Mouse (Mus musculus) G1E (cell line): Measurements from ENCODE around the gene Prrg2. TPM values are rescaled to one million over a fixed set of nuclear protein-coding genes. Genes with fewer than 3 reads are reported as not detected.

Source experiments
- ATAC-seq: 2 replicates; pipeline ENCODE4 v1.8.0; 2016; ENCODE audit warnings: mild to moderate bottlenecking; ENCODE audit not compliant: insufficient number of reproducible peaks, poor library complexity, low FRiP score, severe bottlenecking; ENCODE audit errors: extremely low read depth
- DNase-seq: peaks from one replicate; pipeline ENCODE4 v3.0.0; 2012; ENCODE audit warnings: low spot score
- H3K27me3 ChIP-seq: 2 replicates; pipeline ENCODE4 v1.6.1; 2012; ENCODE audit warnings: mild to moderate bottlenecking, low read length, inconsistent platforms; ENCODE audit not compliant: insufficient read depth
- H3K36me3 ChIP-seq: replicated peaks from 2 replicates; pipeline ENCODE3; 2012; ENCODE audit warnings: mild to moderate bottlenecking, inconsistent platforms
- H3K4me1 ChIP-seq: 2 replicates; pipeline ENCODE4 v1.6.1; 2012; ENCODE audit warnings: low read depth, low read length, inconsistent platforms, mixed read lengths; ENCODE audit not compliant: insufficient read depth
- H3K4me3 ChIP-seq: 2 replicates; pipeline ENCODE4 v1.5.1; 2012; ENCODE audit warnings: low read depth, mild to moderate bottlenecking, inconsistent platforms, low read length, moderate library complexity, mixed read lengths
- H3K9me3 ChIP-seq: replicated peaks from 2 replicates; pipeline ENCODE4 v1.6.1; 2012; ENCODE audit warnings: inconsistent platforms
- CTCF ChIP-seq: IDR thresholded peaks from 2 replicates; pipeline ENCODE4 v1.5.1; 2012; ENCODE audit warnings: low read depth, low read length, inconsistent platforms, mixed read lengths
- GATA1 ChIP-seq: IDR thresholded peaks from 2 replicates; pipeline ENCODE4 v1.6.1; 2012; ENCODE audit warnings: borderline replicate concordance, low read length, inconsistent platforms, mixed read lengths
- GATA2 ChIP-seq: IDR thresholded peaks from 2 replicates; pipeline ENCODE4 v1.6.1; 2012; ENCODE audit warnings: low read depth, low read length, inconsistent platforms, borderline replicate concordance
- POLR2AphosphoS5 ChIP-seq: IDR thresholded peaks from 2 replicates; pipeline ENCODE4 v1.6.1; 2012; ENCODE audit warnings: low read depth, low read length, inconsistent platforms; ENCODE audit not compliant: insufficient replicate concordance
- TAL1 ChIP-seq: conservative IDR thresholded peaks from 2 replicates; pipeline ENCODE4 v1.6.1; 2012; ENCODE audit warnings: low read depth, low read length, inconsistent platforms, mixed read lengths
- polyA plus RNA-seq: library from polyadenylated mRNA; stranded (reverse); fragments of >175 nt; gene quantifications from 2 replicates; pipeline ENCODE4 v1.2.3, GENCODE M21; 2012
- total RNA-seq, 2 experiments: library from RNA; stranded (forward) in 1 of 2; stranded (reverse) in 1 of 2; fragments of 200-1000 nt in 1 of 2; fragments of >200 nt in 1 of 2; fragmentation: Nextera tagmentation in 1 of 2; gene quantifications; 2 replicates each; pipeline ENCODE4 v1.2.3; 2014 to 2017

Prrg2 gene
- total and polyA plus RNA-seq, 3 experiments = 9.5 to 34.7 (median 17.8) TPM

GRCm38 (mm10) chr7:45048923-45049657 lies 13.4 kb downstream of the Prrg2 start:
- DNase-seq = no peak
- Histone ChIP-seq H3K4me3 (no peak overlapping the region), H3K9me3 (no peaks in the 10 kb centered on the region), H3K36me3 (peaks cover 76% of the 10 kb centered on the region), H3K4me1 (peaks cover 53% of the 10 kb centered on the region), H3K27me3 (no peaks in the 10 kb centered on the region)
- TF ChIP-seq GATA1 (no peak), CTCF (no peak), TAL1 (no peak), GATA2 (no peak), POLR2AphosphoS5 (no peak)
- ATAC-seq = no peak

GRCm38 (mm10) chr7:45048001-45048890 lies 14.2 kb downstream of the Prrg2 start:
- peaks cover 48% of the 10 kb centered on the region for H3K4me1 ChIP-seq
- DNase-seq = no peak
- H3K4me3 ChIP-seq = no peak overlapping the region
- peaks cover 84% of the 10 kb centered on the region for H3K36me3 ChIP-seq
- no peak for ATAC-seq
- H3K27me3 ChIP-seq = no peaks in the 10 kb centered on the region
- H3K9me3 ChIP-seq = no peaks in the 10 kb centered on the region
- no peak for TF ChIP-seq TAL1
- TF ChIP-seq GATA1 = no peak
- no peak for TF ChIP-seq GATA2
- no peak for TF ChIP-seq POLR2AphosphoS5
- TF ChIP-seq CTCF = no peak

- H3K4me1 ChIP-seq = peaks cover 53% of the 10 kb centered on the region
- no peak overlapping the region for H3K4me3 ChIP-seq
- TF ChIP-seq GATA2 (no peak), TAL1 (no peak), GATA1 (no peak), POLR2AphosphoS5 (no peak), CTCF (no peak)
- DNase-seq (no peak), ATAC-seq (no peak)
- no peaks in the 10 kb centered on the region for H3K9me3 ChIP-seq
- peaks cover 92% of the 10 kb centered on the region for H3K36me3 ChIP-seq
- no peaks in the 10 kb centered on the region for H3K27me3 ChIP-seq
These were observed 15.0 kb downstream of the Prrg2 start for GRCm38 (mm10) chr7:45047491-45047890.

GRCm38 (mm10) chr7:45046853-45047350 lies 15.6 kb downstream of the Prrg2 start:
- peaks cover 48% of the 10 kb centered on the region for H3K4me1 ChIP-seq
- H3K36me3 ChIP-seq = peaks cover 98% of the 10 kb centered on the region
- TF ChIP-seq CTCF = no peak
- no peak for TF ChIP-seq POLR2AphosphoS5
- no peak for TF ChIP-seq GATA1
- TF ChIP-seq TAL1 = no peak
- no peak for TF ChIP-seq GATA2
- ATAC-seq (no peak), DNase-seq (no peak)
- no peaks in the 10 kb centered on the region for H3K9me3 ChIP-seq
- H3K27me3 ChIP-seq = no peaks in the 10 kb centered on the region
- H3K4me3 ChIP-seq = no peak overlapping the region

GRCm38 (mm10) chr7:45045741-45046140 lies 16.7 kb downstream of the Prrg2 start:
- DNase-seq (no peak), ATAC-seq (no peak)
- Histone ChIP-seq H3K4me1 (peaks cover 37% of the 10 kb centered on the region), H3K4me3 (no peak overlapping the region), H3K27me3 (no peaks in the 10 kb centered on the region), H3K36me3 (peaks cover 99% of the 10 kb centered on the region), H3K9me3 (no peaks in the 10 kb centered on the region)
- no peak for TF ChIP-seq GATA2
- TF ChIP-seq POLR2AphosphoS5 = no peak
- no peak for TF ChIP-seq CTCF
- TF ChIP-seq GATA1 = no peak
- TF ChIP-seq TAL1 = no peak

GRCm38 (mm10) chr7:45043307-45043706 lies 19.2 kb downstream of the Prrg2 start:
- no peak for TF ChIP-seq CTCF
- no peak for TF ChIP-seq GATA1
- TF ChIP-seq TAL1 = no peak
- no peak for TF ChIP-seq GATA2
- no peak for TF ChIP-seq POLR2AphosphoS5
- no peak for DNase-seq
- Histone ChIP-seq H3K4me1 (peaks cover 29% of the 10 kb centered on the region), H3K36me3 (peaks cover 98% of the 10 kb centered on the region), H3K27me3 (no peaks in the 10 kb centered on the region), H3K4me3 (no peak overlapping the region), H3K9me3 (no peaks in the 10 kb centered on the region)
- ATAC-seq = no peak
